Mouse (Mus musculus): Measurements from ENCODE around the gene Smagp. TPM values are rescaled to one million over a fixed set of nuclear protein-coding genes. Genes with fewer than 3 reads are reported as not detected.

Smagp gene
- polyA plus RNA-seq, 1 experiment from 2014 or later: 3.9 TPM

GRCm38 (mm10) chr15:100667871-100668545, 31.3 kb upstream of the Smagp start:
- WGBS: 93% methylated on average over 5 of the region's 5 CpGs
- no peak overlapping the region for H3K4me2 ChIP-seq
- H3K4me1 ChIP-seq (ENCODE audit: control insufficient read depth, insufficient read depth, low read length): no peaks in the 10 kb centered on the region; the same call in 1 of the 2 replicates
- H3K9me3 ChIP-seq (ENCODE audit: control insufficient read depth, low read length): no peaks in the 10 kb centered on the region
- no peak overlapping the region for H3K4me3 ChIP-seq (ENCODE audit: low read depth, low read length)
- H3K36me3 ChIP-seq (ENCODE audit: control insufficient read depth, insufficient read depth, low read length): no peaks in the 10 kb centered on the region
- H3K27ac ChIP-seq (ENCODE audit: low read depth, low read length): no peak overlapping the region
- no peak for ATAC-seq (ENCODE audit: low FRiP score)
- DNase-seq (ENCODE audit: low spot score, missing footprints): no peak
- no peaks in the 10 kb centered on the region for H3K27me3 ChIP-seq (ENCODE audit: control insufficient read depth, insufficient read depth, low read length)
- no peak overlapping the region for H3K9ac ChIP-seq (ENCODE audit: low read length)

GRCm38 (mm10) chr15:100667420-100667819, 30.7 kb upstream of the Smagp start:
- no peaks in the 10 kb centered on the region for H3K9me3 ChIP-seq (ENCODE audit: control insufficient read depth, low read length)
- no peak overlapping the region for H3K4me3 ChIP-seq (ENCODE audit: low read depth, low read length)
- ATAC-seq (ENCODE audit: low FRiP score): no peak
- H3K36me3 ChIP-seq (ENCODE audit: control insufficient read depth, insufficient read depth, low read length): no peaks in the 10 kb centered on the region
- WGBS: 67% methylated on average over 6 of the region's 6 CpGs
- DNase-seq (ENCODE audit: low spot score, missing footprints): no peak
- H3K4me2 ChIP-seq: no peak overlapping the region
- no peak overlapping the region for H3K9ac ChIP-seq (ENCODE audit: low read length)
- no peaks in the 10 kb centered on the region; the same call in 1 of the 2 replicates for H3K4me1 ChIP-seq (ENCODE audit: control insufficient read depth, insufficient read depth, low read length)
- no peak overlapping the region for H3K27ac ChIP-seq (ENCODE audit: low read depth, low read length)
- no peaks in the 10 kb centered on the region for H3K27me3 ChIP-seq (ENCODE audit: control insufficient read depth, insufficient read depth, low read length)

GRCm38 (mm10) chr15:100666851-100667250, 30.1 kb upstream of the Smagp start:
- Histone ChIP-seq H3K9ac (ENCODE audit: low read length) (no peak overlapping the region), H3K27me3 (ENCODE audit: control insufficient read depth, insufficient read depth, low read length) (no peaks in the 10 kb centered on the region), H3K36me3 (ENCODE audit: control insufficient read depth, insufficient read depth, low read length) (no peaks in the 10 kb centered on the region), H3K9me3 (ENCODE audit: control insufficient read depth, low read length) (no peaks in the 10 kb centered on the region), H3K27ac (ENCODE audit: low read depth, low read length) (no peak overlapping the region), H3K4me3 (ENCODE audit: low read depth, low read length) (no peak overlapping the region), H3K4me1 (ENCODE audit: control insufficient read depth, insufficient read depth, low read length) (no peaks in the 10 kb centered on the region; the same call in 1 of the 2 replicates), H3K4me2 (no peak overlapping the region)
- DNase-seq (ENCODE audit: low spot score, missing footprints) (no peak), ATAC-seq (ENCODE audit: low FRiP score) (no peak)
- 37% methylated on average over 12 of the region's 12 CpGs for WGBS

- WGBS: 13% methylated on average over 7 of the region's 7 CpGs
- Histone ChIP-seq H3K36me3 (ENCODE audit: control insufficient read depth, insufficient read depth, low read length) (no peaks in the 10 kb centered on the region), H3K27me3 (ENCODE audit: control insufficient read depth, insufficient read depth, low read length) (no peaks in the 10 kb centered on the region), H3K9me3 (ENCODE audit: control insufficient read depth, low read length) (no peaks in the 10 kb centered on the region), H3K4me3 (ENCODE audit: low read depth, low read length) (no peak overlapping the region), H3K27ac (ENCODE audit: low read depth, low read length) (no peak overlapping the region), H3K9ac (ENCODE audit: low read length) (no peak overlapping the region), H3K4me1 (ENCODE audit: control insufficient read depth, insufficient read depth, low read length) (no peaks in the 10 kb centered on the region; the same call in 1 of the 2 replicates), H3K4me2 (no peak overlapping the region)
- DNase-seq (ENCODE audit: low spot score, missing footprints): peak; percentile 88
- no peak for ATAC-seq (ENCODE audit: low FRiP score)
Measured at GRCm38 (mm10) chr15:100666219-100666696, 29.5 kb upstream of the Smagp start.

GRCm38 (mm10) chr15:100665411-100666218, 28.9 kb upstream of the Smagp start:
- no peak for DNase-seq (ENCODE audit: low spot score, missing footprints)
- Histone ChIP-seq H3K4me3 (ENCODE audit: low read depth, low read length) (no peak overlapping the region), H3K9ac (ENCODE audit: low read length) (no peak overlapping the region), H3K4me1 (ENCODE audit: control insufficient read depth, insufficient read depth, low read length) (no peaks in the 10 kb centered on the region; the same call in 1 of the 2 replicates), H3K27ac (ENCODE audit: low read depth, low read length) (no peak overlapping the region), H3K4me2 (no peak overlapping the region), H3K9me3 (ENCODE audit: control insufficient read depth, low read length) (no peaks in the 10 kb centered on the region), H3K36me3 (ENCODE audit: control insufficient read depth, insufficient read depth, low read length) (no peaks in the 10 kb centered on the region), H3K27me3 (ENCODE audit: control insufficient read depth, insufficient read depth, low read length) (no peaks in the 10 kb centered on the region)
- 43% methylated on average over 9 of the region's 9 CpGs for WGBS
- no peak for ATAC-seq (ENCODE audit: low FRiP score)

- ATAC-seq (ENCODE audit: low FRiP score) (no peak), DNase-seq (ENCODE audit: low spot score, missing footprints) (no peak)
- no peak overlapping the region for H3K4me2 ChIP-seq
- no peaks in the 10 kb centered on the region for H3K9me3 ChIP-seq (ENCODE audit: control insufficient read depth, low read length)
- no peaks in the 10 kb centered on the region for H3K36me3 ChIP-seq (ENCODE audit: control insufficient read depth, insufficient read depth, low read length)
- no peak overlapping the region for H3K4me3 ChIP-seq (ENCODE audit: low read depth, low read length)
- H3K9ac ChIP-seq (ENCODE audit: low read length): no peak overlapping the region
- H3K4me1 ChIP-seq (ENCODE audit: control insufficient read depth, insufficient read depth, low read length): no peaks in the 10 kb centered on the region; the same call in 1 of the 2 replicates
- no peak overlapping the region for H3K27ac ChIP-seq (ENCODE audit: low read depth, low read length)
- H3K27me3 ChIP-seq (ENCODE audit: control insufficient read depth, insufficient read depth, low read length): no peaks in the 10 kb centered on the region
- 85% methylated on average over 9 of the region's 9 CpGs for WGBS
Measured at GRCm38 (mm10) chr15:100664813-100665274, 28.1 kb upstream of the Smagp start.

- Histone ChIP-seq H3K4me2 (no peak overlapping the region), H3K4me1 (ENCODE audit: control insufficient read depth, insufficient read depth, low read length) (no peaks in the 10 kb centered on the region), H3K4me3 (ENCODE audit: low read depth, low read length) (no peak overlapping the region), H3K27ac (ENCODE audit: low read depth, low read length) (no peak overlapping the region), H3K9ac (ENCODE audit: low read length) (no peak overlapping the region), H3K9me3 (ENCODE audit: control insufficient read depth, low read length) (no peaks in the 10 kb centered on the region), H3K27me3 (ENCODE audit: control insufficient read depth, insufficient read depth, low read length) (no peaks in the 10 kb centered on the region), H3K36me3 (ENCODE audit: control insufficient read depth, insufficient read depth, low read length) (no peaks in the 10 kb centered on the region)
- ATAC-seq (ENCODE audit: low FRiP score) (no peak), DNase-seq (ENCODE audit: low spot score, missing footprints) (no peak)
- 88% methylated on average over 5 of the region's 5 CpGs for WGBS
Measured at GRCm38 (mm10) chr15:100660805-100661204, 24.1 kb upstream of the Smagp start.

GRCm38 (mm10) chr15:100660306-100660705, 23.6 kb upstream of the Smagp start:
- Histone ChIP-seq H3K27ac (ENCODE audit: low read depth, low read length) (no peak overlapping the region), H3K4me3 (ENCODE audit: low read depth, low read length) (no peak overlapping the region), H3K4me1 (ENCODE audit: control insufficient read depth, insufficient read depth, low read length) (no peaks in the 10 kb centered on the region), H3K9ac (ENCODE audit: low read length) (no peak overlapping the region), H3K27me3 (ENCODE audit: control insufficient read depth, insufficient read depth, low read length) (no peaks in the 10 kb centered on the region), H3K9me3 (ENCODE audit: control insufficient read depth, low read length) (no peaks in the 10 kb centered on the region), H3K4me2 (no peak overlapping the region), H3K36me3 (ENCODE audit: control insufficient read depth, insufficient read depth, low read length) (no peaks in the 10 kb centered on the region)
- ATAC-seq (ENCODE audit: low FRiP score) (no peak), DNase-seq (ENCODE audit: low spot score, missing footprints) (no peak)
- WGBS: 87% methylated on average over 9 of the region's 9 CpGs

GRCm38 (mm10) chr15:100655201-100655600, 18.5 kb upstream of the Smagp start:
- Histone ChIP-seq H3K4me1 (ENCODE audit: control insufficient read depth, insufficient read depth, low read length) (no peaks in the 10 kb centered on the region), H3K36me3 (ENCODE audit: control insufficient read depth, insufficient read depth, low read length) (no peaks in the 10 kb centered on the region), H3K27ac (ENCODE audit: low read depth, low read length) (no peak overlapping the region), H3K9me3 (ENCODE audit: control insufficient read depth, low read length) (no peaks in the 10 kb centered on the region), H3K27me3 (ENCODE audit: control insufficient read depth, insufficient read depth, low read length) (no peaks in the 10 kb centered on the region), H3K9ac (ENCODE audit: low read length) (no peak overlapping the region), H3K4me3 (ENCODE audit: low read depth, low read length) (no peak overlapping the region), H3K4me2 (no peak overlapping the region)
- DNase-seq (ENCODE audit: low spot score, missing footprints) (no peak), ATAC-seq (ENCODE audit: low FRiP score) (no peak)
- 88% methylated on average over 5 of the region's 5 CpGs for whole genome bisulfite sequencing

Data from midbrain, embryonic 11.5 days (tissue).